Mouse (Mus musculus) brown adipose tissue, adult 24 weeks (tissue): ENCODE results near the gene Slc35d2. TPM values are rescaled to one million over a fixed set of nuclear protein-coding genes. Genes with fewer than 3 reads are reported as not detected.
A peak's percentile ranks its signal among the peaks of the same experiment; 100 is the strongest.

Experiments used
- H3K27ac ChIP-seq: fragments of 200-500 bp; replicated peaks from 2 replicates; pipeline ENCODE4 v1.5.1; 2012; ENCODE audit warnings: low read depth, mild to moderate bottlenecking, low read length
- H3K4me1 ChIP-seq: fragments of 200-500 bp; 2 replicates; pipeline ENCODE4 v1.6.1; 2012; ENCODE audit warnings: low read length, mixed read lengths; ENCODE audit not compliant: control insufficient read depth, insufficient read depth, insufficient read length
- H3K4me3 ChIP-seq: fragments of 200-500 bp; 2 replicates; pipeline ENCODE4 v1.5.1; 2012; ENCODE audit warnings: low read depth, mild to moderate bottlenecking, low read length, moderate library complexity; ENCODE audit not compliant: insufficient read depth
- polyA plus RNA-seq: library from polyadenylated mRNA; stranded (reverse); fragments of >200 nt; gene quantifications from 2 replicates; pipeline ENCODE4 v1.2.4, GENCODE M21; 2012; ENCODE audit not compliant: missing spikeins, insufficient read depth, insufficient read length

Gene Slc35d2
- 2.4 and 7.6 TPM in 2 replicates for polyA plus RNA-seq

- H3K27ac ChIP-seq: peak within 1 kb of the TSS; percentile 80
Observed at GRCm38 (mm10) chr13:64128858-64129615, at the start of gene Slc35d2. Slc35d2 (minus strand) TSS chr13:64129368.

GRCm38 (mm10) chr13:64178000-64178399 is 48.8 kb upstream of the Slc35d2 start:
- Histone ChIP-seq H3K27ac (no peak overlapping the region), H3K4me3 (no peak overlapping the region), H3K4me1 (no peaks in the 10 kb centered on the region)

More at GRCm38 (mm10) chr13:64128858-64129615, at the start of gene Slc35d2:
- Histone ChIP-seq H3K4me1 (no peaks in the 10 kb centered on the region), H3K4me3 (peak within 1 kb of the TSS; percentile 94)

GRCm38 (mm10) chr13:64169746-64170145 is 40.6 kb upstream of the Slc35d2 start:
- no peak overlapping the region for H3K4me3 ChIP-seq
- no peaks in the 10 kb centered on the region for H3K4me1 ChIP-seq
- H3K27ac ChIP-seq: no peak overlapping the region

- Histone ChIP-seq H3K4me3 (peak overlapping the region; percentile 73; the same call in 1 of the 2 replicates), H3K27ac (no peak overlapping the region), H3K4me1 (no peaks in the 10 kb centered on the region)
Observed at GRCm38 (mm10) chr13:64163147-64163715, 34.1 kb upstream of the Slc35d2 start.

- H3K4me1 ChIP-seq: no peaks in the 10 kb centered on the region
- H3K27ac ChIP-seq: no peak overlapping the region
- peak overlapping the region; percentile 73 for H3K4me3 ChIP-seq
Observed at GRCm38 (mm10) chr13:64162626-64163025, 33.5 kb upstream of the Slc35d2 start.

GRCm38 (mm10) chr13:64161916-64162611 is 32.9 kb upstream of the Slc35d2 start:
- H3K4me3 ChIP-seq: peak overlapping the region; percentile 73
- H3K27ac ChIP-seq: no peak overlapping the region
- H3K4me1 ChIP-seq: no peaks in the 10 kb centered on the region

GRCm38 (mm10) chr13:64161548-64161915 is 32.4 kb upstream of the Slc35d2 start, which contains the start of gene Habp4:
Habp4 (plus strand) TSS chr13:64161824.
- Histone ChIP-seq H3K4me3 (peak within 1 kb of the TSS; percentile 73), H3K27ac (no peak within 1 kb of the TSS), H3K4me1 (no peaks in the 10 kb centered on the region)

GRCm38 (mm10) chr13:64156966-64157365 is 27.8 kb upstream of the Slc35d2 start:
- Histone ChIP-seq H3K4me1 (no peaks in the 10 kb centered on the region), H3K27ac (no peak overlapping the region), H3K4me3 (no peak overlapping the region)

- H3K27ac ChIP-seq: no peak overlapping the region
- no peaks in the 10 kb centered on the region for H3K4me1 ChIP-seq
- H3K4me3 ChIP-seq: no peak overlapping the region
Observed at GRCm38 (mm10) chr13:64155171-64155571, 26.0 kb upstream of the Slc35d2 start.

GRCm38 (mm10) chr13:64154651-64155050 is 25.5 kb upstream of the Slc35d2 start:
- no peaks in the 10 kb centered on the region for H3K4me1 ChIP-seq
- H3K27ac ChIP-seq: no peak overlapping the region
- no peak overlapping the region for H3K4me3 ChIP-seq

- H3K4me3 ChIP-seq: peak overlapping the region; percentile 52
- 0 out of 2 replicates have a peak overlapping the region, but pooled peaks have one; percentile 8 for H3K27ac ChIP-seq
- no peaks in the 10 kb centered on the region for H3K4me1 ChIP-seq
Observed at GRCm38 (mm10) chr13:64153751-64154267, 24.6 kb upstream of the Slc35d2 start.

GRCm38 (mm10) chr13:64153083-64153682 is 24.0 kb upstream of the Slc35d2 start, which contains the start of gene Zfp367:
Zfp367 (minus strand) TSS chr13:64153202.
- no peaks in the 10 kb centered on the region for H3K4me1 ChIP-seq
- peak within 1 kb of the TSS; percentile 46; the same call in 1 of the 2 replicates for H3K27ac ChIP-seq
- H3K4me3 ChIP-seq: peak within 1 kb of the TSS; percentile 94

- no peaks in the 10 kb centered on the region for H3K4me1 ChIP-seq
- peak overlapping the region; percentile 94 for H3K4me3 ChIP-seq
Observed at GRCm38 (mm10) chr13:64152671-64153082, 23.5 kb upstream of the Slc35d2 start.

GRCm38 (mm10) chr13:64152241-64152669 is 23.1 kb upstream of the Slc35d2 start:
- H3K4me1 ChIP-seq: no peaks in the 10 kb centered on the region
- peak overlapping the region; percentile 94 for H3K4me3 ChIP-seq
- H3K27ac ChIP-seq: peak overlapping the region; percentile 46; the same call in 1 of the 2 replicates

More at GRCm38 (mm10) chr13:64152671-64153082, 23.5 kb upstream of the Slc35d2 start:
- H3K27ac ChIP-seq: no peak overlapping the region
